Mouse (Mus musculus): ENCODE results near the gene Elk3. TPM values are rescaled to one million over a fixed set of nuclear protein-coding genes. Genes with fewer than 3 reads are reported as not detected.

Gene Elk3
- total and polyA plus RNA-seq, 3 experiments, result 32.1 to 39.4 (median 33.8) TPM

DNA sequence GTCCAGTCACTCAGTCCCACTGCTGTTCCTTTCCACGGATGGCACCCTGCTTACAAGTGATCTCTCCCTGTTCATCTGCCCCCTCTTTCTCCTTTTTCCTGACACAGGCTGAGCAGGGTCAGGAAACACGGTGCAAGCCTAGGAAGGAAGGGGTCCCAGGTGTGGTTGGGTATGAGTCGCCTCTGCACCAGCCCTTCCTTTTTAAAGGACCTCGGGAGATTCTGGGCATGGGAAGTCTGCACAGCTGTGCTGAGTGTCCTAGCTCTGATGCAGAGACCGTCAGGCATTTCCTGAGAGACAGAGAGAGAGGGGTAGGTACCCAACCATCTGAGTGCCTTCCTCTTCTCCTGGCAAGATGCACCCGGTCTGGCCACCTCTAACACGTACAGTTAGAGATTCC, 12.7 kb downstream of the Elk3 start:
- Histone ChIP-seq H3K9ac (ENCODE audit: low read depth, low read length) (peak overlapping the region; percentile 24), H3K36me3 (ENCODE audit: control insufficient read depth, insufficient read depth, low read length) (peaks cover 60% of the 10 kb centered on the region), H3K4me1 (ENCODE audit: control insufficient read depth, insufficient read depth, low read length) (peaks cover 39% of the 10 kb centered on the region), H3K79me2 (replicated peaks; ENCODE audit: control insufficient read depth, insufficient read depth, low read length) (no peaks in the 10 kb centered on the region; the same call in 1 of the 2 replicates), H3K4me3 (peak overlapping the region; percentile 21; the same call in 1 of the 2 replicates), H3K27ac (peak overlapping the region; percentile 100), H3K27me3 (ENCODE audit: control insufficient read depth, insufficient read depth, low read length) (no peaks in the 10 kb centered on the region)
- WGBS, result 27% methylated on average over 7 of the region's 7 CpGs
- no peak for DNase-seq
- TF ChIP-seq EP300 (IDR thresholded peaks at IDR 0.05; ENCODE audit: insufficient read depth, low read depth, low read length) (no peak), POLR2A (IDR thresholded peaks at IDR 0.05; ENCODE audit: insufficient read depth, low read depth, low read length) (peak; percentile 46; the same call in 1 of the 2 replicates)
- intact Hi-C loops (cut with DNase I), result loop anchor here (1.0 kb wide), 1 partner anchor 77 kb away; no protein-coding TSS in a partner anchor

DNA sequence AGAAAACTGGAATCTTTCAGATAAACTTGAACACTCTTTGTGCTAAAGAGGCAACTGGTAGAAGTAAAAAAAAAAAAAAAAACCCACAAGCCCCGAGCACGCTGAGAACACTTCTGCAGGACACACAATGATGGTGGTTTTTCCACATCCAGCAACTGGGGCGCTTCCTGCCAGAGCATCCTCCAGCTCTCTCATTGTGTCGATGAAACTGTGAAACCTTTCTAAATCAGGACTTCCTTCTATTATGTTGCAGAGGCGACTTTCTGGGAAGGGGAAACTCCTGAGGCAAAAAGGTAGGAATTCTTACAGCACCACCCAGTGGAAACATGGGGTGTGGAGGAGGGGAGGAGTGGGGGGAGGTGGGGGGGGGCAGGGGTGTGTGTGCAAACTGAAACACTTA, 13.2 kb downstream of the Elk3 start:
- no peak overlapping the region for H3K9ac ChIP-seq (ENCODE audit: low read depth, low read length)
- peak in 1 of 2 experiments; percentile 74 for DNase-seq
- 25% methylated on average over 5 of the region's 5 CpGs for WGBS
- peak overlapping the region; percentile 100 for H3K27ac ChIP-seq
- peaks cover 39% of the 10 kb centered on the region for H3K4me1 ChIP-seq (ENCODE audit: control insufficient read depth, insufficient read depth, low read length)
- peaks cover 60% of the 10 kb centered on the region for H3K36me3 ChIP-seq (ENCODE audit: control insufficient read depth, insufficient read depth, low read length)
- intact Hi-C loops (cut with DNase I), result loop anchor here (1.0 kb wide), 1 partner anchor 78 kb away; no protein-coding TSS in a partner anchor
- TF ChIP-seq CTCF (IDR thresholded peaks at IDR 0.05), result peak; percentile 41
- no peak; the same call in 1 of the 2 replicates for TF ChIP-seq POLR2A (IDR thresholded peaks at IDR 0.05; ENCODE audit: insufficient read depth, low read depth, low read length)
- peak; percentile 88 for TF ChIP-seq EP300 (IDR thresholded peaks at IDR 0.05; ENCODE audit: insufficient read depth, low read depth, low read length)
- H3K4me3 ChIP-seq, result no peak overlapping the region
- H3K27me3 ChIP-seq (ENCODE audit: control insufficient read depth, insufficient read depth, low read length), result no peaks in the 10 kb centered on the region
- no peaks in the 10 kb centered on the region; the same call in 1 of the 2 replicates for H3K79me2 ChIP-seq (replicated peaks; ENCODE audit: control insufficient read depth, insufficient read depth, low read length)

DNA sequence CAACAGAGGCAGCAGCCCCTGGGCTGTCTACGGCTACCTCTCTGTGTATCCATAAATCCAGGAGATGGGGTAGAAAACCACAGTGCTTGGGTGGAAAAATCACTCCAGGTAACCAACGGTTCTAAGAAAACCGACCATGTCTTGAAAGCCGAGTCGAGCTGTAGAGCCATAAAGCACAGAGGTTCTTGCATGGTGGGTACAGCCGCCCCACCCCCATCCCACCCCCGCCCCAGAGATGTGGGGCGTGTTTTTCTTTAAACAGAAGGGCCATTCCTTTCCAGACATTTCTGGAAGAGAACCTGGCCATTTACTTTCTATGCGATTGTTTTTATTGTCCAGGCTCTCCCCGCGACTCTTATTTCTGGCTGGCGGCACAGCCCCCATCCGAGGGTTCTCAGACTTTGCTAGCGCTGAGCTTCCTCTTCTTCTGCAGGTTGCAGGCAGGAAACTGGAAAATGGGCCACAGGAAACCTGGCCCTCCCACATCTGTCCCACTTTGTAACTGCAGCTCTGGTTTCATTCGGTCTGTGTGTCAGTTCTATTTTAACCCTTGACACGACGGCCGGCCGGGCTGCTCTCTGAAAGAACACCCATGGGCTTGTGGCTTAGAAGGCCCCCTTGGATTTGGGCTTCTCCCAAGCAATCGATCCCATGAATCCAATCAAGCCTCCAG, 16.3 kb downstream of the Elk3 start:
- H3K27me3 ChIP-seq (ENCODE audit: control insufficient read depth, insufficient read depth, low read length), result no peaks in the 10 kb centered on the region
- peaks cover 44% of the 10 kb centered on the region for H3K36me3 ChIP-seq (ENCODE audit: control insufficient read depth, insufficient read depth, low read length)
- H3K79me2 ChIP-seq (replicated peaks; ENCODE audit: control insufficient read depth, insufficient read depth, low read length), result no peaks in the 10 kb centered on the region; the same call in 1 of the 2 replicates
- H3K4me1 ChIP-seq (ENCODE audit: control insufficient read depth, insufficient read depth, low read length), result peaks cover 41% of the 10 kb centered on the region
- intact Hi-C loops (cut with DNase I), result loop anchor here (1.0 to 2.0 kb wide), 2 partner anchors 14 to 81 kb away; no protein-coding TSS in a partner anchor
- peak in 1 of 2 experiments; percentile 62 for DNase-seq
- WGBS, result 32% methylated on average over 20 of the region's 20 CpGs
- no peak overlapping the region for H3K9ac ChIP-seq (ENCODE audit: low read depth, low read length)
- TF ChIP-seq EP300 (IDR thresholded peaks at IDR 0.05; ENCODE audit: insufficient read depth, low read depth, low read length) (peak; percentile 75), POLR2A (IDR thresholded peaks at IDR 0.05; ENCODE audit: insufficient read depth, low read depth, low read length) (0 out of 2 replicates have a peak, but pooled peaks have one; percentile 31), CTCF (IDR thresholded peaks at IDR 0.05) (no peak)
- H3K27ac ChIP-seq, result peak overlapping the region; percentile 84
- H3K4me3 ChIP-seq, result peak overlapping the region; percentile 16; the same call in 1 of the 2 replicates

DNA sequence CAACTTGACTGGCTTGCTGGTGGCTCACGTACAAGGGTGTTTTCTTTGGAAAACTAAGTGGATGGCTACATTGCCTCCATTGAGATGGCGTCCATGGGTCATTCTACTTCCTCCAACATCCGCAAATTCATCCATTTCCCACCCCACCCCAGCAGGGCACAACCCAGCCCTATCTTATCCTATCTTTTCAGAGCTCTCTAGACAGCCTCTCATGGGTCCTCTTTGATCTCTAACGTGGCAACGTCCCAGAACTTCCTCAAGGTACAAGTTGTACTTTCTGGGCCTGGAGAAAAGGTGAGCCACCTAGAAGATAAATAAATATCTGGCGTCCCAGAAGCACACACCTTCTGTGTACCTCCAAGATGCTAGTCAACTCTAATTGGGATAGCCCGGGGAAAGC, 17.3 kb downstream of the Elk3 start:
- Histone ChIP-seq H3K79me2 (replicated peaks; ENCODE audit: control insufficient read depth, insufficient read depth, low read length) (no peaks in the 10 kb centered on the region), H3K36me3 (ENCODE audit: control insufficient read depth, insufficient read depth, low read length) (peaks cover 39% of the 10 kb centered on the region), H3K27ac (peak overlapping the region; percentile 84), H3K9ac (ENCODE audit: low read depth, low read length) (0 out of 2 replicates have a peak overlapping the region, but pooled peaks have one; percentile 27), H3K27me3 (ENCODE audit: control insufficient read depth, insufficient read depth, low read length) (no peaks in the 10 kb centered on the region), H3K4me1 (ENCODE audit: control insufficient read depth, insufficient read depth, low read length) (peaks cover 36% of the 10 kb centered on the region), H3K4me3 (no peak overlapping the region; the same call in 1 of the 2 replicates)
- no peak for DNase-seq
- TF ChIP-seq POLR2A (IDR thresholded peaks at IDR 0.05; ENCODE audit: insufficient read depth, low read depth, low read length) (no peak), EP300 (IDR thresholded peaks at IDR 0.05; ENCODE audit: insufficient read depth, low read depth, low read length) (no peak), CTCF (IDR thresholded peaks at IDR 0.05) (no peak)
- WGBS, result 43% methylated on average over 7 of the region's 7 CpGs
- intact Hi-C loops (cut with DNase I), result loop anchor here (1.0 to 2.0 kb wide), 4 partner anchors 15 to 131 kb away; no protein-coding TSS in a partner anchor

DNA sequence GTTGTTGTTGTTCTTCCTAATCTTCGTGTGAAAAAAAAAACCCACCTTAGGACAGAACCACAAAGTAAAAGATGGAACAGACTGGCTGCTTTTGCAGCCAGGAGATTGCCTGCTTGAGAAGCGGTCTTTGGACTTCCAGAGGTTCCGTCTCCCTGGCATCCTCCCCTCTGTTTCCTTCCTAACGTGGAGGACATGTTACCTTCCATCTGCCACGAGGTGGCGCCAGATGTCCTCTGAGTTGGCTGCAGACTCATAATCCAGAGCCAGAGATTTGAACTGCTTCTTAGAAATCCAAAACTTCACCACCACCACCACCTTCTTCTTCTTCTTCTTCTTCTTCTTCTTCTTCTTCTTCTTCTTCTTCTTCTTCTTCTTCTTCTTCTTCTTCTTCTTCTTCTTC, 19.1 kb downstream of the Elk3 start:
- H3K4me1 ChIP-seq (ENCODE audit: control insufficient read depth, insufficient read depth, low read length), result peaks cover 35% of the 10 kb centered on the region
- peak; percentile 95 for TF ChIP-seq EP300 (IDR thresholded peaks at IDR 0.05; ENCODE audit: insufficient read depth, low read depth, low read length)
- TF ChIP-seq POLR2A (IDR thresholded peaks at IDR 0.05; ENCODE audit: insufficient read depth, low read depth, low read length), result no peak
- TF ChIP-seq CTCF (IDR thresholded peaks at IDR 0.05), result peak; percentile 59
- WGBS, result 7% methylated on average over 6 of the region's 6 CpGs
- H3K27ac ChIP-seq, result peak overlapping the region; percentile 80
- no peaks in the 10 kb centered on the region for H3K27me3 ChIP-seq (ENCODE audit: control insufficient read depth, insufficient read depth, low read length)
- no peaks in the 10 kb centered on the region; the same call in 1 of the 2 replicates for H3K79me2 ChIP-seq (replicated peaks; ENCODE audit: control insufficient read depth, insufficient read depth, low read length)
- H3K9ac ChIP-seq (ENCODE audit: low read depth, low read length), result no peak overlapping the region
- DNase-seq, result peak; percentile 87 to 88
- no peak overlapping the region for H3K4me3 ChIP-seq
- intact Hi-C loops (cut with DNase I), result loop anchor here (1.0 to 2.0 kb wide), 4 partner anchors 131 to 179 kb away; partner anchors contain the start of gene Cdk17
- H3K36me3 ChIP-seq (ENCODE audit: control insufficient read depth, insufficient read depth, low read length), result peaks cover 37% of the 10 kb centered on the region
